Mouse (Mus musculus) testis, adult 2 months (tissue): ENCODE results near the gene Arhgap32. TPM values are rescaled to one million over a fixed set of nuclear protein-coding genes. Genes with fewer than 3 reads are reported as not detected.

Experiments
- H3K27ac ChIP-seq: fragments of 200-500 bp; 2 replicates; pipeline ENCODE4 v1.5.1; 2012; ENCODE audit warnings: low read depth, low read length; ENCODE audit not compliant: control insufficient read depth, insufficient read depth
- H3K27me3 ChIP-seq: fragments of 200-500 bp; 2 replicates; pipeline ENCODE4 v1.6.1; 2012; ENCODE audit warnings: mild to moderate bottlenecking, low read length, moderate library complexity; ENCODE audit not compliant: control insufficient read depth, insufficient read depth
- H3K36me3 ChIP-seq: fragments of 200-500 bp; 2 replicates; pipeline ENCODE4 v1.6.1; 2012; ENCODE audit warnings: mild to moderate bottlenecking, low read length; ENCODE audit not compliant: control insufficient read depth, insufficient read depth
- H3K4me1 ChIP-seq: fragments of 200-500 bp; 2 replicates; pipeline ENCODE4 v1.6.1; 2012; ENCODE audit warnings: low read length; ENCODE audit not compliant: control insufficient read depth, insufficient read depth
- H3K4me3 ChIP-seq: fragments of 200-500 bp; 2 replicates; pipeline ENCODE4 v1.5.1; 2012; ENCODE audit warnings: low read depth, mild to moderate bottlenecking, low read length, moderate library complexity, mixed read lengths; ENCODE audit not compliant: control insufficient read depth
- CTCF ChIP-seq: fragments of 200-500 bp; IDR thresholded peaks from 2 replicates; pipeline ENCODE4 v1.5.1; 2012; ENCODE audit warnings: low read depth, mild to moderate bottlenecking, inconsistent platforms, low read length, moderate library complexity; ENCODE audit not compliant: control insufficient read depth, insufficient read depth, insufficient replicate concordance
- POLR2A ChIP-seq: fragments of 200-500 bp; IDR thresholded peaks from 2 replicates; pipeline ENCODE4 v1.6.1; 2012; ENCODE audit warnings: low read depth, mild to moderate bottlenecking, inconsistent platforms, low read length, moderate library complexity; ENCODE audit not compliant: control insufficient read depth
- polyA plus RNA-seq: library from polyadenylated mRNA; depleted of rRNA; stranded (reverse); fragments of >200 nt; gene quantifications from 2 replicates; pipeline ENCODE4 v1.2.3, GENCODE M21; 2012; rRNA removed

Gene Arhgap32
- polyA plus RNA-seq, 1 experiment = 4.2 TPM

DNA sequence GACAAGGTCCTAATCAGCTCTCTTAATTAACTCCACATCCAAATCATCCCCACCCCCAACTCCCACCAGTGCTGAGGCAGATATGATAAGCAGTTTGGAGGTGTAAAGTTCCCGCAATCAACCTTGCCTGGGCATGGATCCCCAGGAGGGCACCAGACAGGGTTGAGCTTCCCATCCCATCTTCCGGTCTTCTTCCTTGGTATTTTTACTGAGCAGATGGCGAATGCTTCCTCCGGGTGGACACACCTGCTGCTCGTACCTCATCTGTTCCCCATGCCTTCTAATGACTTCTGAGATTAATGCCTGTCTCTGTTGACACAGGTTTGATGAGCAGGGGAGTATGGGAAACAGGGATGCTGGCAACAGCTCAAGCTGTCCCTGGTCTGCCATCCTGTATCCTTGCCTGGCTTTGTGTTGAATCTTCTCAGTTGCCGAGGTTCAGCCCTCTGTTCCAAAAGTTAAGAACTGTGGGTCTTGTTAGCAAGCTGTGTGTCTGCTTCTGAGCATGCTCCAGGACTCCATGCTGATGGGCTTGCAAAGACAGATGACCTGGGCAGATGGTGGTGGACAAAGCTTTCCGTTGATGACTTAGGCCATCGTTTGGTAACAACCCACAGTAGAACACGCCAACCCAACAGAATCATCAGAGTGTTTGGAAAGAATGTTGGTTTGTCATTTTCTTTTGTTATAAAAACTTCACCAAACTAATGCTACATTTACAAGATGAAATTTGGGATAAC, 179.3 kb downstream of the Arhgap32 start:
- peak overlapping the region; percentile 57 for H3K4me3 ChIP-seq
- no peak overlapping the region for H3K27ac ChIP-seq
- no peak for TF ChIP-seq CTCF
- no peak for TF ChIP-seq POLR2A
- no peaks in the 10 kb centered on the region for H3K36me3 ChIP-seq
- no peaks in the 10 kb centered on the region for H3K27me3 ChIP-seq
- H3K4me1 ChIP-seq = peaks cover 2% of the 10 kb centered on the region; the same call in 1 of the 2 replicates

DNA sequence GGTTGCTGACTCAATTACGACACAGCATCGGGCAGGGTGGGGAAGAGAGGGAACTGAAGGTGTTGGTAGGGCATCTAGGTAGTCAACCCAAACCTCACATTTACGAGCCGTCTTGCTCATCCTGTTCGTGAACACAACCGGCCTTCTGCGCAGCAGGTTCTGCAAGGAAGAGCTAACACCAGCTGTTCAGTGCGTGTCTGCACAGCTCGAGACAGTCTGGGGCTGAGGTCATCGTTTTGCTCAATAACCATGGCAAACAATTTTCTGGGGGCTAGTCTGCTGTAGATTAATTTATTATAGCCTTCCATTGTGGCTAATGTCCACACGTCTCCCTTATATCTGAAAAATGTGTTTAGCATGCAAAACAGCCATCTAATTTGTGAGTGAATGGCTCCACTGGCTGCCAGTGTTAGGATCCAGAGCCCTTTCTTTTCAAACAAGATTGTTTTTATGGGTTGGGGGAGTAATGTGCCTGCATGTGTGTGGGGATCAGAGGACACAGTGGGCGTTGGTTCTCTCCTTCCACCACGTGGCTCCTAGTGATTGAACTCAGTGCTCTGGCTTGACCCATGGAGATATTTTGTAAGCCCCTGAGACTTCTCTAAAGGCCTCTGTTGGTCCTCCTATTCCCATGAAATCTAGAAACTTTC, 186.7 kb downstream of the Arhgap32 start:
- TF ChIP-seq POLR2A = no peak
- no peak for TF ChIP-seq CTCF
- H3K27me3 ChIP-seq = no peaks in the 10 kb centered on the region

GRCm38 (mm10) chr9:32311786-32312185, 195.8 kb downstream of the Arhgap32 start:
- no peaks in the 10 kb centered on the region for H3K27me3 ChIP-seq
- TF ChIP-seq CTCF = no peak
- TF ChIP-seq POLR2A = no peak
- H3K27ac ChIP-seq = no peak overlapping the region
- H3K36me3 ChIP-seq = no peaks in the 10 kb centered on the region
- no peak overlapping the region for H3K4me3 ChIP-seq
- H3K4me1 ChIP-seq = no peaks in the 10 kb centered on the region

More for the DNA sequence above, 186.7 kb downstream of the Arhgap32 start:
- H3K27ac ChIP-seq = no peak overlapping the region
- H3K36me3 ChIP-seq = no peaks in the 10 kb centered on the region
- H3K4me3 ChIP-seq = no peak overlapping the region
- no peaks in the 10 kb centered on the region for H3K4me1 ChIP-seq

DNA sequence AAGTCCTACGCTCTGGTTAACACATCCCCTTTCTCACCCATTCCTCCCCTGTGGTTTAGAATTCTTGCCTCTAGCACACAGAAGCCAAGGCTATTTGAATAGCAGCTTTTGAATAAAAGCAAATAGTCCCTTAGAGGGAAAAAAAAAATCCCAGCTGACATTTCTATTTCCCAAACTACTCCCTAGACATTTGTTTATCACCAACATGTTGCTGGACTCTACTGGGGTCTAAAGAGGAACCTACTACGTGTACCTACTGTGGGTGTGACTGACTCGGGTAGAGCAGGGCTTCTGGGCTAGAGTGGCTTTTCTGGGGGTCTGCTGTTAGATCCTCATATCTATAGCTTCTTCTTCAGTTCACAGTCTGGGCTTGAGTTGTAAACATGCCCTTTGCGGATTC, 196.3 kb downstream of the Arhgap32 start:
- H3K4me1 ChIP-seq = no peaks in the 10 kb centered on the region
- H3K36me3 ChIP-seq = no peaks in the 10 kb centered on the region
- no peaks in the 10 kb centered on the region for H3K27me3 ChIP-seq
- H3K27ac ChIP-seq = no peak overlapping the region
- TF ChIP-seq CTCF = no peak
- H3K4me3 ChIP-seq = no peak overlapping the region

- no peak overlapping the region for H3K4me3 ChIP-seq
- H3K27ac ChIP-seq = no peak overlapping the region
- H3K4me1 ChIP-seq = no peaks in the 10 kb centered on the region
- H3K27me3 ChIP-seq = no peaks in the 10 kb centered on the region
- no peak for TF ChIP-seq POLR2A
- TF ChIP-seq CTCF = no peak
- no peaks in the 10 kb centered on the region for H3K36me3 ChIP-seq
Observed at GRCm38 (mm10) chr9:32314071-32314470, 198.1 kb downstream of the Arhgap32 start.

GRCm38 (mm10) chr9:32315999-32316398, 200.1 kb downstream of the Arhgap32 start:
- peaks cover 8% of the 10 kb centered on the region for H3K4me1 ChIP-seq
- no peaks in the 10 kb centered on the region for H3K27me3 ChIP-seq
- TF ChIP-seq POLR2A (no peak), CTCF (no peak)
- H3K27ac ChIP-seq = no peak overlapping the region
- no peak overlapping the region for H3K4me3 ChIP-seq
- H3K36me3 ChIP-seq = no peaks in the 10 kb centered on the region

Other genes with a start within 250 kb of the Arhgap32 start
- gene Barx2, start 202.7 kb upstream of the Arhgap32 start, polyA plus RNA-seq = 0.14 TPM in 1 of 2 replicates, not detected in the other
- gene Kcnj5, start 228.2 kb downstream of the Arhgap32 start, polyA plus RNA-seq = 0.02 TPM in 1 of 2 replicates, not detected in the other